Mouse (Mus musculus) midbrain, postnatal 0 days (tissue): ENCODE results near the gene Mettl25. TPM values are rescaled to one million over a fixed set of nuclear protein-coding genes. Genes with fewer than 3 reads are reported as not detected.

Experiments used
- ATAC-seq: fragments of 200-750 bp; cut with Nextera tagmentation; 2 replicates; pipeline ENCODE4 v1.8.0; 2017; ENCODE audit warnings: moderate number of reproducible peaks, mild to moderate bottlenecking, moderate TSS enrichment, moderate library complexity; ENCODE audit not compliant: low FRiP score
- DNase-seq: peaks from one replicate; pipeline ENCODE4 v3.0.0-alpha.2; 2015; ENCODE audit warnings: low spot score
- H3K27ac ChIP-seq: fragments of 300-500 bp; sonication (generic); 2 replicates; pipeline ENCODE4 v1.5.1; 2014; ENCODE audit warnings: low read depth, mild to moderate bottlenecking, low read length, mixed read lengths
- H3K27me3 ChIP-seq: fragments of 300-500 bp; sonication (generic); 2 replicates; pipeline ENCODE4 v1.6.1; 2014; ENCODE audit warnings: low read length, control low read depth, mixed read lengths; ENCODE audit not compliant: insufficient read depth
- H3K36me3 ChIP-seq: fragments of 300-500 bp; sonication (generic); 2 replicates; pipeline ENCODE4 v1.6.1; 2014; ENCODE audit warnings: low read length, control low read depth, mixed read lengths; ENCODE audit not compliant: insufficient read depth
- H3K4me1 ChIP-seq: fragments of 300-500 bp; sonication (generic); 2 replicates; pipeline ENCODE4 v1.6.1; 2014; ENCODE audit warnings: mild to moderate bottlenecking, control low read depth, antibody characterized with exemption, low read length, mixed read lengths; ENCODE audit not compliant: insufficient read depth
- H3K4me2 ChIP-seq: fragments of 300-500 bp; sonication (generic); 2 replicates; pipeline ENCODE4 v1.6.1; 2014; ENCODE audit warnings: low read depth, mild to moderate bottlenecking, low read length, mixed read lengths; ENCODE audit not compliant: poor library complexity, severe bottlenecking
- H3K4me3 ChIP-seq: fragments of 300-500 bp; sonication (generic); 2 replicates; pipeline ENCODE4 v1.5.1; 2014; ENCODE audit warnings: low read depth, mild to moderate bottlenecking, low read length, moderate library complexity
- H3K9ac ChIP-seq: fragments of 300-500 bp; sonication (generic); replicated peaks from 2 replicates; pipeline ENCODE4 v1.6.1; 2014; ENCODE audit warnings: mild to moderate bottlenecking, low read length, moderate library complexity, mixed read lengths; ENCODE audit not compliant: poor library complexity, severe bottlenecking
- H3K9me3 ChIP-seq: fragments of 300-500 bp; sonication (generic); 2 replicates; pipeline ENCODE4 v1.6.1; 2016; ENCODE audit warnings: low read length, control low read depth
- CTCF ChIP-seq: IDR thresholded peaks from 2 replicates; pipeline ENCODE4 v1.5.1; 2016; ENCODE audit warnings: antibody characterized with exemption, mild to moderate bottlenecking
- WGBS: fragments of 180-500 bp; shearing (Covaris S2); extraction: QIAGEN DNeasy Blood & Tissue Kit; methylation state at CpG from one replicate; pipeline ENCODE4 v1.1.7; 2014; 5-methylcytosine and 5-hydroxymethylcytosine counted together
- polyA plus RNA-seq: library from polyadenylated mRNA; unstranded; fragments of >200 nt; fragmentation: Nextera tagmentation; extraction: Ambion mirVana; gene quantifications from 2 replicates; pipeline ENCODE4 v1.2.1, GENCODE M21; 2015
- total RNA-seq: library from RNA; depleted of rRNA; stranded (reverse); fragments of >200 nt; gene quantifications from 2 replicates; pipeline ENCODE4 v1.2.3, GENCODE M21; 2014

Gene Mettl25
- total and polyA plus RNA-seq, 2 experiments from 2014 or later: 17.7 to 29.7 TPM

DNA sequence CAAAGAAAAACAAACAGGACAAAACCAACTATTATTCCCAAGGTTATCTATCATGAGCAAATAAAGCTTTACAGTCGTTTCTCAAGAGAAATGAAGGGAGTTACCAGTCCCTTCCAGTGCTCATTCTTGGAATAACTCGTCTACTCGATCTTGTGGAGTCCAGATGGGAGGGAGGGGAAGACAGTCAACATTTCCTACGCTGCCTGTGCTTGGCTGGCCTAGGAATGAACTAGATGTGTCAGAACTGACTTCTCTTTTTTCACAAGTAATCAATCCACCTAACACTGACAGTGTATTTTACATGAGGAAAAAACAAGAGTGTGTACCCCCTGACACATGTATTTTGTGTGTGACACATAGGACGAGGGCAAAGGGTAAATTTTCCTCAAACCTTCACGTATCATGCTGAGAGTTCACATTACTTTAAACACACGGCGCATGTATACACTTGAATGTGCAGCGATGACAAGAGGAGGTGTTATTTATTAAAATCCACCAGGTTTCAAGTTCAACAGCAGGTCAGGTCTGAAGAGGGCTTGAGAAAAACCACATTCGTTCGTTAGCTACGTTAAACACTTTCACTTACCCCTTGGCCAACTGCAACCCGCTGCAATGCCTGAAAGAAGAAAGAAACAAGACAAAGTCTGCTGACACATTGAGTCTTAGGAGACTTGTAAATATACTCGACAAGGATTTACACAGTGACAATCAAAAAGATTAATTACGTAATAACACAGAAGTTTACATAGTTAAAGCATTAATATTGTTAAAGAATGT is 47.2 kb downstream of the Mettl25 start:
- no peak overlapping the region for H3K4me3 ChIP-seq
- no peaks in the 10 kb centered on the region for H3K4me1 ChIP-seq
- no peak overlapping the region for H3K9ac ChIP-seq
- no peaks in the 10 kb centered on the region for H3K27me3 ChIP-seq
- H3K27ac ChIP-seq: no peak overlapping the region
- H3K36me3 ChIP-seq: peaks cover 5% of the 10 kb centered on the region; the same call in 1 of the 2 replicates
- ATAC-seq: no peak
- WGBS: 89% methylated on average over 15 of the region's 15 CpGs
- no peaks in the 10 kb centered on the region for H3K9me3 ChIP-seq
- no peak overlapping the region for H3K4me2 ChIP-seq
- no peak for DNase-seq
- TF ChIP-seq CTCF: no peak

DNA sequence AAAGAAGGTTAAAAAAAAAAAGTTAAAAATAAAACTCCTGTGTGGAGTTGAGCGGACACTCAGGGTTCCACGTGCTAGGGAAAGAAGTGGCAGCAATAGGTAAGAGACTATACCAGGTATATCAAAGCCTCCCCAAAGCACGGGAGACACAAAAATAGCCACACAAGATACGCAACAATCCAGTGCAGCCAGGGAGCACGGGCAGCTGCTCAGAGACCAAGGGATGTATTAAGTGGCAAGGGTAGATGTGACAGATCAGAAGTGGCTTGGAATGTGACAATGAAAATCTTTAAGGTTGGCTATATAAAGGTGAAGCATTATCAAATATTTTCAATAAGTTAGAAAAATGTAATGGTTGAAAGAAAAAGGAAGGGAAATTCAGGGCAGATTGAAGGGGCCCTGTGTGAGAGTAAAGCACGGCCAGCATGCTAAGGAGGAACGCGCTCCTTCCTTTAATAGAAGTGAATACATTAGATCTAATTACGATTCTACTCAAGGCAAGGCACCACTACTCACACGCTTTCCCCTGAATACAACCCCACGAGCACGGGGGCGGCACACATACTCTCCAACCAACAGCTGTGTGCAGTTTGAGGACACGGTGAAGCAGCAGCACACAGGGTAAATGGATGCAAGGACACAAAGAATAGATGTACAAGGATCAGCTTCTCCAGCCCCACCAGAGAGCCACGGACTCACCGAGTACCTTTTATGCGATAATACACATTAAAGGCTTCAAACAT is 52.3 kb downstream of the Mettl25 start:
- TF ChIP-seq CTCF: no peak
- peak; percentile 86 for ATAC-seq
- Histone ChIP-seq H3K4me3 (no peak overlapping the region), H3K36me3 (peaks cover 7% of the 10 kb centered on the region; the same call in 1 of the 2 replicates), H3K27ac (peak overlapping the region; percentile 33; the same call in 1 of the 2 replicates), H3K4me2 (no peak overlapping the region), H3K9me3 (no peaks in the 10 kb centered on the region), H3K4me1 (no peaks in the 10 kb centered on the region), H3K27me3 (no peaks in the 10 kb centered on the region), H3K9ac (no peak overlapping the region)
- peak; percentile 64 for DNase-seq
- 49% methylated on average over 17 of the region's 17 CpGs for whole genome bisulfite sequencing

GRCm38 (mm10) chr10:105783766-105784165 is 57.4 kb downstream of the Mettl25 start:
- peak; percentile 31 for DNase-seq
- TF ChIP-seq CTCF: no peak
- no peaks in the 10 kb centered on the region for H3K9me3 ChIP-seq
- no peak overlapping the region for H3K4me2 ChIP-seq
- H3K4me3 ChIP-seq: no peak overlapping the region
- H3K27me3 ChIP-seq: no peaks in the 10 kb centered on the region
- no peak for ATAC-seq
- no peaks in the 10 kb centered on the region for H3K4me1 ChIP-seq
- H3K27ac ChIP-seq: no peak overlapping the region
- 0 out of 2 replicates have a peak, but pooled peaks cover 2% of the 10 kb centered on the region for H3K36me3 ChIP-seq
- no peak overlapping the region for H3K9ac ChIP-seq
- WGBS: 78% methylated on average over 8 of the region's 8 CpGs

DNA sequence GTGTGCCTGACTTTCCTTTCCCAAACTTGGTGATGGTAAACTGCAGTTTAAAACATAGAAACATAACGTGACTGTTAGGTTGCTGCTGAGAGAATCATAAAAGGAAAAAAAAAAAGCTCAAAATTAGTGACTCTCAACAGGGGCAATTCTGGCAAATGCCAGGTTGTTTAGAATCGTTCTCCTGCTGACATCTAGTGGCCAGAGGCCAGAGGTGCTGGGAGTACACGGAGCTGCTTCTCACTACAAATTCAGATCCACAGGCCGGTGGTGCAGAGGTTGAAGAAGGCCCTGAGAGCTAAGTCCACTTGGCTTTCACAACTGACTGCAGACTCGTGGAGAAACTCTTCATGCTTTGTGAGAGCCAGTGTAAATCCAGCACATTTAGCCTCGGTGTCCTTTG is 66.8 kb downstream of the Mettl25 start:
- Histone ChIP-seq H3K9me3 (no peaks in the 10 kb centered on the region), H3K4me3 (no peak overlapping the region), H3K4me2 (no peak overlapping the region), H3K27me3 (no peaks in the 10 kb centered on the region), H3K36me3 (no peaks in the 10 kb centered on the region), H3K27ac (no peak overlapping the region), H3K9ac (no peak overlapping the region), H3K4me1 (no peaks in the 10 kb centered on the region)
- DNase-seq (peak; percentile 91), ATAC-seq (peak; percentile 68; the same call in 1 of the 2 replicates)
- 9% methylated on average over 6 of the region's 6 CpGs for WGBS
- peak; percentile 92 for TF ChIP-seq CTCF

DNA sequence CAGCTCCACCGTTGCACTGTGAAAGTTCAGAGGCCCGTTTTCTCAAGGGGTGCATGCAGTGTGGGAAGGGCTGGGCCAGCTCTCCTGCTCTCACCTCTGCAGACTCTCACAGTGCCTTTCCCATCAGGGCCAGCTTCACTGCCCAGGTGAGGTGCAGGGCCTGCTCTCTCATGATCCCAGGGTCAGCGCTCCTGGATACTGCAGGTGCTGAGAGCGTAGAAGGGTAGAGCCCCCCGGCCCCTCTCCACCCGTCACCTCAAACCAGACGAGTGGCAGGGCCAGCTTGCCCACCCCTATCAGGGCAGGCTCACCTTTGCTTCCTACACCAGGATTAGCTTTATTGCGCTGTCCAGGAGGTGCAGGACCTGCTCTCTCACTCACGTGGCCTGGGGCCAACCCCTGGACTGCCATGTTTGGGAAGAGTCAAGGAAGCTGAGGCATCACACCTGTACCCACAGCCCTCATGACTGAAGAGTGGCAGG is 68.3 kb downstream of the Mettl25 start:
- Histone ChIP-seq H3K4me3 (no peak overlapping the region), H3K4me1 (no peaks in the 10 kb centered on the region), H3K27me3 (no peaks in the 10 kb centered on the region), H3K9me3 (no peaks in the 10 kb centered on the region), H3K9ac (no peak overlapping the region), H3K27ac (no peak overlapping the region), H3K36me3 (no peaks in the 10 kb centered on the region), H3K4me2 (no peak overlapping the region)
- TF ChIP-seq CTCF: no peak
- WGBS: 92% methylated on average over 9 of the region's 9 CpGs
- peak; percentile 16; the same call in 1 of the 2 replicates for ATAC-seq
- no peak for DNase-seq

GRCm38 (mm10) chr10:105763959-105764358 is 77.2 kb downstream of the Mettl25 start:
- H3K27ac ChIP-seq: no peak overlapping the region
- H3K4me2 ChIP-seq: no peak overlapping the region
- no peaks in the 10 kb centered on the region for H3K9me3 ChIP-seq
- no peaks in the 10 kb centered on the region for H3K27me3 ChIP-seq
- DNase-seq (no peak), ATAC-seq (no peak)
- no peak overlapping the region for H3K4me3 ChIP-seq
- no peak overlapping the region for H3K9ac ChIP-seq
- 91% methylated on average over 2 of the region's 2 CpGs for whole genome bisulfite sequencing
- no peaks in the 10 kb centered on the region for H3K4me1 ChIP-seq
- TF ChIP-seq CTCF: no peak
- H3K36me3 ChIP-seq: no peaks in the 10 kb centered on the region
